Mouse (Mus musculus): Measurements from ENCODE around the gene Phldb1.
"Not testable (repeated sequence)": the region's sequence is repeated elsewhere in the genome, so short reads cannot be mapped to it uniquely, and the experiment has no call there.

Phldb1 gene

DNA sequence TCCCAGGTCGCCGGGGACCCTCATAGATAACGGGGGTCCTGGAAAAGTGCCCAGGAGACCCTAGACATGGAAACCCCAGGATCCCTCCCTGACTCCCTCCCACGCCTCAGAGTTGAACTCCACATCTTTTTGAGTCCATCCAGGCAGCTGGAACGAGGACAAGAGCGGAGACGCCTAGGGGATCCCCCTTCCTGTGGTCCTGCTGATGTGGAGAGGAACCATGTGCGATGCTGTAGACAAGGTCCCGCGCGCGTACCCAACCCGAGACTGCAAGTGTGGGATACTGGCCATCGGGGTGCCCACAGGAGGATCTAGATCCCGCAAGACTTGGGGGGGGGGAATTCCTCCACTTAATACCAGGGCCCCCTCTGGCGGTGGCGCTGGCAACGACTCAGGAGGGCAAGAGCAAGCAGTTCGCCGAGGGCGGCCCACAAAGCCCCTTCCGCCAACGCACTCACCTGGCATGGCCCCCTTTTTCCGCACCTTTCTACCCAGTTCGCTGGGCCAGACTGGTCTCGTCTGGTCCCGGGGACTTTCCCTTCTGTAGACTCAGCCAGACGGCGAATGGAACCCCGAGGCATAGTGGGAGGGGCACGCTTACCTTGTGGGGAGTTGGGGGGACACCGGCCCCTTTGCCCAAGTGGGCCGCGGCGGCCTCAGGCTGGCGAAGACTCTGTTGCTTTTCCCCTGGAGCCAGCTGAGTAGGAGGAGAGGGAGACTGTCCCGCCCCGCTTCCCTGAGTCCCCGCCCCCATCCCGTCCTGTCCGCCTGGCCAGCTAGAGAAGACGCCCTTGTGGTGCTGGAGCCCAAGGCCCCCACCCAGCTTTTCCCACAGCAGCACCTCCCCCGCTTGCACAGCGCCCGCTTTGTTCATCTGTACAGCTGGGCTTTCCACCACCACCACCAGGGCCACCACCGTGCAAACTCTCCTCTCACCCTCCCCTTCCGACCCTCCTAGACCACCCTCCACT is at the start of gene Phldb1:
Gene Phldb1, minus strand, starts transcription at position 675 of the 971 bp plus-strand sequence.
- peak; percentile 82 for DNase-seq (ENCODE audit: low spot score)

DNA sequence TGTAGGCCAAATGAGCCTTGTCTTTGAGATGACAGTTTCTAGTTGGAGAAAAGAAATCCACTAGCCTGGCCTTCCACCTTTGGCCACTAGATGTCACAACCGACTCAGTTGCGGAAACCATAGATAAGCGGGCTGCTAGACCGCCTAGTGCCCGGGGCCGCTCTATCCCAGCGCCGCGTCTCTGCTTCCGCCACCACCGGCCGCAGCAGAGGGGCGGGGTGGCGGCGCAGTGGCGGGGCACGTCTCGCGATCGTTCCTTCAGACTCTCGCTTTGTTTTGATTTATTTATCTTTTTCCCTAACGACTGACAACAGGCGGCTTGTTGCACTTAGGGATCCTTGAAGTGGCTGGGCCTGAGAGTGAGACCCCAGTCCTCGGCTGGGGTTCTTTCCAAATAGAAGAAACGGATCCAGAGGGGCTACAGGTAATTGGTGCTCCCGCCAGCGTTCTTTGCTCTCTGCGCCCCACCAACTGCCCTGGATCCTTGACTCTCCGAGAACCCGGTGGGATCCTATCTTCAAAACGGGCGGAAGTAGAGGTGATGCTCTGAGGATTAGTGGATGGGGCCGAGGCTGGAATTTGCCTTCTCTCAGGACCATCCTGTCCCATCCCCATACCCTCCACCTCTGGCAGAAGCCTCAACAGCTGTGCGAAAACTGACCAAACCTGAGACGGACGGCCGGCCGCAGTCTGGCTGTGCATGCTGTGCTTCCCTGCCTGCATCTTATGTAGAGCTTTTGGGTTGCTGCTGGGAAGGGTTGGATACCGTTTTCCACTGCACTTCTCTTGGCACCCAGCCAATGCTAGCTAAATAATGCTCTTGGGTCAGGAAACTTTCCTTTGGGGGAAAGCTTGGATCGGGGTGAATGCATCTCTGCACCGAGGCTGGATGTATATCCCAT is 38.0 kb upstream of the Phldb1 start:
- DNase-seq (ENCODE audit: low spot score): peak; percentile 98

- DNase-seq (ENCODE audit: low spot score): no peak
Observed at GRCm38 (mm10) chr9:44772392-44772749, 37.4 kb upstream of the Phldb1 start.

- no peak for DNase-seq (ENCODE audit: low spot score)
Observed at GRCm38 (mm10) chr9:44771376-44771775, 36.4 kb upstream of the Phldb1 start.

DNA sequence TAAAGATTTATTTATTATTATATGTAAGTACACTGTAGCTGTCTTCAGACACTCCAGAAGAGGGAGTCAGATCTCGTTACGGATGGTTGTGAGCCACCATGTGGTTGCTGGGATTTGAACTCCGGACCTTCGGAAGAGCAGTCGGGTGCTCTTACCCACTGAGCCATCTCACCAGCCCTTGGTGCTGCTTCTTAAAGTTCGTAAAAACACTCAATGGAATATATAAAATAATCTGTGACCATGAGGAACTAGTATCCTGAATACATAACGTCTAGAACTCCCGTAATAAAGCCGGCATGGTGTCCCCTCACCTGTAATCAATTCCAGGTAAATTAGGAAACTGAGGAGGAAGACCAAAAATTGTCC is 33.0 kb upstream of the Phldb1 start:
- not testable (repeated sequence) for DNase-seq (ENCODE audit: low spot score)

DNA sequence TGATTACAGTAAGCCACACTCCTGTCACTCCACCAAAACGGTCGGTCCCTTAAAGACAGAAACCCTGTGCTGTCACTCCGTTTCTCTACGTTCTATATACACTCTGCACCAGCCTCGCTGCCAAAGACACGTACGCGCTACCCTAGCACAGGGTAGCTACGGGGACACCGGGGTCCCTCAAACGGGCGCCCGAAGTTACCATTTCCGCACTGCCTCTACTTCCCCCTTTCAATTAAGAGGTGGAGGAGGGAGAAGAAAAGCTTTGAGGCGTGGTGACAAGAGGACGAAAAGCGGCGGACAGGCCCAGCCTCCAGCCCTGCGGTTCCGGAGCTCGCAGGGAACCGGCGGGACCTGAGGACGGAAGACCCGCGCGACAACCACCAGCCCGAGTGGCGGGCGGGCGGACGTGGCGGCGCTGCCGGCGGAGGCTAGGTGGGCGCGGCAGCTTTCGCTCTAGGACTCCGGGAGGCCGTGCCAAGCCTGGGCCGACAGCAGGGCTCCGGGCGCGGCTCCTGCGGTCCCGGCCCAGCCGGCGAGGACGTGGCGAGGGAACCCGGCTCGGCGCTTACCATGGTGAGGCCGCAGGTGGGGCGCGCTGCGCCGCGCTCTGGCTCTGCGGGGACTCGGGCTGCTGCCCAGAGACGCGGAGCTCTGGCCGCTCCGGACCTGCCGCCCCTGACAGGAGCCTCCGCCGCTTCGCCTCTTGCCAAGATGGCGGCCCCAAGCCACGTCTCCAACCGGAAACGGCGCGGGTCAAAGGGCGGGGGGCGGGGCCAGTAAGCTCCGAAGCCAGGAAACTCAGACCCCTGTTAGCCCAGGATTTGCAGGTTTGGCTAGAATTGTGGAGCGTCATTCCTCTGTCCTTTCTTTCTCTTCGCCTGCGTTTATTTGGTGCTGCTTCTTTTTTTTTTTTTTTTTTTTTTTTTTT is 32.4 kb upstream of the Phldb1 start, which contains the start of the genes Arcn1 and Ift46:
Gene Arcn1, minus strand, starts transcription at position 745 of the 928 bp plus-strand sequence.
Gene Ift46, plus strand, starts transcription at position 808 of the 928 bp plus-strand sequence.
- peak; percentile 95 for DNase-seq (ENCODE audit: low spot score)

- no peak for DNase-seq (ENCODE audit: low spot score)
Observed at GRCm38 (mm10) chr9:44760873-44761272, 25.9 kb upstream of the Phldb1 start.

DNA sequence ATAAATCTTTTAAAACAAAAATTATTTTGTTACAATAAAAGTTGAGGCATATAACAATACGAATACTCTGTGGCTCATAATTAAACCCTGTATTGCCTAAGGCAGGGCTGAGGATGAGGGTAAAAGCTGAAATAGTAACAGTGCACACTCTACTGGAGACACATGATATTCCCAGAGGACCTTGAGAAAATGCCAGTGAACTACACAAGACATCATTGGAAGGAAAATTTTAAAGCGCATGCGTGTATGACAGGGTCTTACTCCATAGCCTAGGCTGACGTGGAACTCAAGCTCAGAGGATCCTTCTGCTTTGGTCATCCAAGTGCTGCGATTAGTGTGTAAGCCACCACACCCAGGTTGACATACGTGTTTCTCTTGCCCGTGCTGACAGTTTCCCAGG is 13.5 kb upstream of the Phldb1 start:
- no peak for DNase-seq (ENCODE audit: low spot score)

DNA sequence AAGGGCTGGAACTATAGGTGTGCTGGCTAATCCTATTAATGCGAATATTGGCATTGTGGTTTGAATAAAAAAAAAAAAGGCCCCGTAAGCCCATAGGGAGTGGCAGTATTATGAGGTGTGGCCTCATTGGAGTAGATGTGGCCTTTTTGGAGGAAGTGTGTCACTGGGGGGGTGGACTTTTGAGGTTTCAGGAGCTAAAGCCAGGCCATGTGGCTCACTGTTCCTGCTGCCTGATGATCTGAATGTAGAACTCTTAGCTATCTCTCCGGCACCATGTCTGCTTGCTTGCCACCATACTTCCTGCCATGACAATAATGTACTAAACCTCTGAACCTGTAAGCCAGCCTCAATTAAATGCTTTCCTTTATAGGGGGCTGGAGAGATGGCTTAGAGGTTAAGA is 12.3 kb upstream of the Phldb1 start:
- no peak for DNase-seq (ENCODE audit: low spot score)

DNA sequence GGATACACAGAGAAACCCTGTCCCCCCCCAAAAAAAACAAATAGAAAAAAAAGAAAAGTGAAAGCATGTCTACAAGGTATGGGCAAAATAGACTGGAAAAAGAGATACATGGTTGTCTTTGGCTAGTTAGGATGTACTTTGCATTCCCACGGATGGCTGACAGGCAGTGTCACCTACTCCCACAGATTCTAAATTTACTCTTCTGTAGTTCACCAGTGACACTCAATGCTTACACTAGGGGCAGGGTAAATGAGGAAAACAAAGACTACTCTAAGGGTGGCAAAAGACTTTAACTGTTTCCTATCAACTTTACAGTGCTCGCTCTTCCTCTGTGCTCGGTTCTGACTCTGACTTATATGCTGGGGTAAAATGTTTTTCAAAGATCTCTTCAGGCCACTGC is 11.7 kb upstream of the Phldb1 start:
- DNase-seq (ENCODE audit: low spot score): no peak

DNA sequence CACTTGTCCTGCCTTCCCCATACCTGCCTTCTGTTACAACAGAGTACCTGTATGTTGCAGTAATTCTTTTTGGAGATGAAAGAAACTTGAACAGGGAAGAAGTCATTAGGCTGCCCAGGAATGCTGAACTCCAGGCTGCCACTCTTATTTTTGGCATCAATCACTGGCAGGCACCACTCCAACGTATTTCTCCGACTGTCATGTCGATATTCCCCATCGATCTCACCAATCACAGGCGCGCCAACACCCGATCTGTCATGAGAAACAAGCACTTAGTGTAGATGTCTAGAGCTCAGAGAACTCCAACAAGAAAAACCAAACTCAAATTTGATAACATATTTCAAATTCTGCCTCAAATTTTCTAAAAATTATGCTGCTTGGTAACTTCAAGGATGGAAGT is 10.4 kb upstream of the Phldb1 start:
- DNase-seq (ENCODE audit: low spot score): no peak

DNA sequence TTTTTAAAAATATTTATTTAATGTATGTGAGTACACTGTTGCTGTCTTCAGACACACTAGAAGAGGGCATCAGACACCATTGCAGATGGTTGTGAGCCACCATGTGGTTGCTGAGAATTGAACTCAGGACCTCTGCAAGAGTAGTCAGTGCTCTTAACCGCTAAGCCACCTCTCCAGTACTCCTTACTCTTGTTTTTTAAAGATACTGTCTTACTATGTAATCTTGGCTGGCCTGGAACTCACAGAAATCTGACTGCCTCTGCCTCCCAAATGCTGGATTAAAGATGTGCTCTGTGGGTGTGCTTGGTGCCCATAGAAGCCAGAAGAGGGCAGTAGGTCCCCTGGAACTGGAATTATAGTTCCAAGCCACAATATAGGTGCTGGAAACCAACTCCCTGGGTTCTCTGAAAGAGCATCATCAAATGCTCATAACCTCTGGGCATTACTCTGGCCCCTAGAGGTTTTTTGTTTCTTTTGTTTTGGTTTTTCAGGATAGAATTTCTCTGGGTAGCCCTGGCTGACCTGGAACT is 5.7 kb upstream of the Phldb1 start:
- no peak for DNase-seq (ENCODE audit: low spot score)

GRCm38 (mm10) chr9:44737240-44737949 is 2.4 kb upstream of the Phldb1 start:
- DNase-seq (ENCODE audit: low spot score): peak; percentile 63

DNA sequence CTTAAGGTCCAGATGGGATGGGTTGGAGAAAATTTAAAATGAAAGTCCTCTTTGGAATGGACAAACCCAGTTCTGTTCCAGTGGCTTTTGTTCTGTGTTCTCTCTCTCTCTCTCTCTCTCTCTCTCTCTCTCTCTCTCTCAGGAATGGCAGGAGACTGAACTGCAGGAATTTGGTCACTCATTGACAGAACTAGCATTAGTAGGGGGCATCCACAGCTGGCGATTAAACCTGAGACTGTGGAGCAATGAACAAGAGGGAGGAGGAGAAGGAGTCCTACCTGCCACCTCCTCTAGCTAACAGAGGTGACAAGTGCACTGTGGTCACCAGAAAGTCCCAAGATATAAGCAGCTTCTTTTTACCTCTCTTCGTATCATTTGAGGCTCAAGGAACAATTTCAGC is 1.3 kb upstream of the Phldb1 start:
- DNase-seq (ENCODE audit: low spot score): no peak

DNA sequence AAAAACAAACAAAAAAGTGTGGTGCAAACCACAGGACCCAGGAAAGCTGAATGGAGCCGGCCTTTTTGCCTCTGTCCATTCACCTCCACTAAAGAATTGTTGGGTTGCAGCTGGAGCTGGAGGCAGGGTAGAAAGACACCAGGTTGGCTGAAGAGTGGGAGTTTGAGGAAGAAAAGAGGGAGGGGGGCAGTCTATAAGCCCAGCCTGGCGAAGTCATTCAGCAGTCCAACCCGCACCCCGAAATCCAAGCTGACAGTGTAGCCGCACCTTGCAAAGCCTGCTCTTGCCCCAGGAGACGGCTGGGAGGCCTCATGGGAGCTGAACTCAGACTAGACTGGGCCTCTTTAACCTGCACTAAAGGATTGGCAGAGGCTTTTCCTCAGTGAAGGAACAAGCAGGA is 888 bp upstream of the Phldb1 start:
- no peak for DNase-seq (ENCODE audit: low spot score)

DNA sequence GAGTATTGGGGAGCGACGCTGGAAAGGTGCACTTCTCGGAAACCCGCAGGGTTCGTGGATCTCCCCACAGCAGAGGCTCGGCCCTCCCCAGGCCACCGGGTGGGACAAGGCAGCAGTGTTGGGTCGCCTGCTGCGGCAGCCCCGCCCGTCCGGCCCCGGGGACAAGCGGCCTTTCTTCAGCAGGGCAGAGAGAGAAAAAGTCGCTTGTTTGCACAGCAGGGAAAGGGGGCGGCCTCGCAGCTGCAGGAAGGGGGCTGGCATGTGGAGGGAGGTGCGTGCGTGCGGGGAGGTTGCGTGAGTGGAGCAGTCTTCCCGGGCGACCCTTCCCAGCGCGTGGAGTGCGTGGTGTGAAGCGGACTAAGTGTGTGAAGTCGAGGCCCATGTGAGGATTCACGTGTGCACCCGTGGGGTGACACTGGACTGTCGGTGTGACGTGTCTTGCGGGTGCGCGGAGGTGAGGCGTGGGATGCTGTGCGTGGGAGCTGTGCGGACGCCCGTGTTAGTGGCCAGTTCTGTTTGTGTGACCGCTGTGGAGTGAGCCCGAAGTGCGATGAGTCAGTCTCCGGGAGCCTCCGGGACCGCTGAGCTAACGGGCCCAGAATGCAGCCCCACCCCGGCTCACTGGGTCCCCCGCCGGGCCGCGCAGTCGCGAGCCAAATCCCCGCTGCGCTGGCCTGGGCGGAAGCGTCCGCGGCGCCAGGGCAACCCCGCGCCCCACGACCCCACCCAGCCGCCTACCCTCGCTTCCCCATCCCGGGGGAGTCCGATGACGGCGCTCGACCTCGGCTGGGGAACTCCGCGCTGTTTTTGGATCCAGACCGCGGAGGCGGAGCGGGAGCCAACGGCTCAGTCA is 1.1 kb downstream of the Phldb1 start:
- no peak for DNase-seq (ENCODE audit: low spot score)

- no peak for DNase-seq (ENCODE audit: low spot score)
Observed at GRCm38 (mm10) chr9:44732921-44733530, 2.0 kb downstream of the Phldb1 start.

- DNase-seq (ENCODE audit: low spot score): no peak
Observed at GRCm38 (mm10) chr9:44732130-44732549, 2.9 kb downstream of the Phldb1 start.

GRCm38 (mm10) chr9:44727441-44727840 is 7.6 kb downstream of the Phldb1 start:
- DNase-seq (ENCODE audit: low spot score): no peak
